Mouse (Mus musculus): Measurements from ENCODE around the gene Efna2. TPM values are rescaled to one million over a fixed set of nuclear protein-coding genes. Genes with fewer than 3 reads are reported as not detected.

Efna2 gene
- total and polyA plus RNA-seq, 2 experiments from 2014 or later: 51.1 to 52.1 TPM

DNA sequence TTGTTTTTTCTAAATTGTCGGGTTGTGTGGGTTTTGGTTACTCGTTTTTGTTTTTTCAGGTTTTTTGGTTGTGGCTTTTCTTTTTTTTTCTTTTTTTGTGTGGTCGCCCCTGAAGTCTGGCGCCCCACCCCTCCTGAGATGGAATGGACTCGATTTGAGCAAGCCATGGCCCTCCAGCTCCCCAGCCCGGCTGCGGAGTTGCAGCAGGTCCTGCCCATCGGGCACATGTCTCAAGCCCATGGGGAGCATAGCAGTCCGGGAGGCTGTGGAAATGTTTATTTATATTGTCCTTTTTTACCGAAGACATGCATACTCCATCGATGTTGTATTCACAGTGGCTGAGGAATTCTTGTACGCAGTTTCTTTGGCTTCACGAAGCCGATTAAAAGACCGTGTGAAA lies 8.0 kb upstream of the Efna2 start:
- H3K9me3 ChIP-seq (ENCODE audit: low read length): no peaks in the 10 kb centered on the region
- no peak for ATAC-seq (ENCODE audit: low FRiP score)
- H3K36me3 ChIP-seq (ENCODE audit: insufficient read depth, low read length): peaks cover 18% of the 10 kb centered on the region
- H3K4me1 ChIP-seq (ENCODE audit: insufficient read depth, low read length): peaks cover 7% of the 10 kb centered on the region; the same call in 1 of the 2 replicates
- no peak for TF ChIP-seq CTCF (IDR thresholded peaks at IDR 0.05)
- no peak overlapping the region for H3K27ac ChIP-seq (ENCODE audit: low read depth, low read length)
- 88% methylated on average over 15 of the region's 15 CpGs for WGBS
- no peak overlapping the region for H3K4me3 ChIP-seq (ENCODE audit: low read depth, low read length)
- no peak for DNase-seq (ENCODE audit: low spot score)
- no peaks in the 10 kb centered on the region for H3K27me3 ChIP-seq (ENCODE audit: insufficient read depth, low read length)
- no peak overlapping the region for H3K9ac ChIP-seq (replicated peaks; ENCODE audit: low read length, poor library complexity, severe bottlenecking)
- H3K4me2 ChIP-seq (ENCODE audit: low read depth, low read length, poor library complexity, severe bottlenecking): no peak overlapping the region

GRCm38 (mm10) chr10:80171760-80172526 lies 7.3 kb upstream of the Efna2 start:
- Histone ChIP-seq H3K27me3 (ENCODE audit: insufficient read depth, low read length) (no peaks in the 10 kb centered on the region), H3K4me2 (ENCODE audit: low read depth, low read length, poor library complexity, severe bottlenecking) (peak overlapping the region; percentile 60), H3K4me1 (ENCODE audit: insufficient read depth, low read length) (peaks cover 7% of the 10 kb centered on the region; the same call in 1 of the 2 replicates), H3K9me3 (ENCODE audit: low read length) (no peaks in the 10 kb centered on the region), H3K27ac (ENCODE audit: low read depth, low read length) (peak overlapping the region; percentile 83), H3K36me3 (ENCODE audit: insufficient read depth, low read length) (peaks cover 18% of the 10 kb centered on the region), H3K9ac (replicated peaks; ENCODE audit: low read length, poor library complexity, severe bottlenecking) (peak overlapping the region; percentile 56), H3K4me3 (ENCODE audit: low read depth, low read length) (no peak overlapping the region)
- ATAC-seq (ENCODE audit: low FRiP score) (no peak), DNase-seq (ENCODE audit: low spot score) (no peak)
- WGBS: 75% methylated on average over 45 of the region's 45 CpGs
- TF ChIP-seq CTCF (IDR thresholded peaks at IDR 0.05): no peak

DNA sequence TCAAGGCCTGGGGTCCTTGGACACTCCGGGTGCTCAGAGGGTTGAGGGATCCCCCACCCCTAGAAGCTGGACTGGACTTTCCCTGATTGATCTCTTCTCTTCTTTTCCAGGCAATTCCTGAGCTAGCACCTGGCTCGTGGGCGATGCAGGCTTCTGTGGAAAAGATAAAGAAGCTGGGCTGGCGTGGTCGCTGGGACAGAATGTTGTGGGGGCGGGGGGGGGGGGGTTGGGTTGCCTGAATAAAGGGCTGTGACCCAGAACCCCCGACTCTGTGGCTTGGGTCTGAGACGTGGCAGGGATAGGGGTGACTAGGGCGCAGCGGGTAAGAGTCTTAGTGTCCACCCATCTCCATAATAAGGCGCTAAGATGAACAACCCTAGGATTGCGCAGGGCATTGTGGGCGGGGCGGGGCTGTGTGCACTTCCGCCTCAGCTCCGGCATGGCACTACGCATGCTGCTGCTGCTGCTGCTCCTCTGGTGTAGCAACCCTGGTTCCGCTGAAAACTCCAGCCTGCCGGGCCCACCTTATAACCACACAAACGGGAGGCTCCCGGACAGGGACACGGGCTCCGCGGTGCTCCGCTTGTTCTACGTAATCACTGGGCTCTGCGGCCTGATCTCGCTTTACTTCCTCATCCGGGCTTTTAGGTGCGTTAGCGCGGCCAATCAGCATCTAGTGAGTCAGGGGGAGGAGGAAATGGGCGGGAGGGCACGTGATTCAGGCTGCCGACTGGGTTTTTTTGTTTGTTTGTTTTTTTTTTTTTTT lies 6.6 kb upstream of the Efna2 start, which contains the start of gene 1600002K03Rik:
TSS of gene 1600002K03Rik (plus strand) at position 418 of the 766 bp plus-strand sequence.
- Histone ChIP-seq H3K9me3 (ENCODE audit: low read length) (no peaks in the 10 kb centered on the region), H3K9ac (replicated peaks; ENCODE audit: low read length, poor library complexity, severe bottlenecking) (peak within 1 kb of the TSS; percentile 56), H3K4me3 (ENCODE audit: low read depth, low read length) (peak within 1 kb of the TSS; percentile 41), H3K27ac (ENCODE audit: low read depth, low read length) (peak within 1 kb of the TSS; percentile 83), H3K36me3 (ENCODE audit: insufficient read depth, low read length) (peaks cover 18% of the 10 kb centered on the region), H3K27me3 (ENCODE audit: insufficient read depth, low read length) (no peaks in the 10 kb centered on the region), H3K4me2 (ENCODE audit: low read depth, low read length, poor library complexity, severe bottlenecking) (peak within 1 kb of the TSS; percentile 60), H3K4me1 (ENCODE audit: insufficient read depth, low read length) (peaks cover 7% of the 10 kb centered on the region; the same call in 1 of the 2 replicates)
- ATAC-seq (ENCODE audit: low FRiP score) (peak; percentile 68; the same call in 1 of the 2 replicates), DNase-seq (ENCODE audit: low spot score) (peak; percentile 95)
- TF ChIP-seq CTCF (IDR thresholded peaks at IDR 0.05): no peak
- 10% methylated on average over 35 of the region's 35 CpGs for WGBS

- no peak for DNase-seq (ENCODE audit: low spot score)
- H3K4me3 ChIP-seq (ENCODE audit: low read depth, low read length): peak overlapping the region; percentile 41
- H3K36me3 ChIP-seq (ENCODE audit: insufficient read depth, low read length): peaks cover 18% of the 10 kb centered on the region
- H3K4me2 ChIP-seq (ENCODE audit: low read depth, low read length, poor library complexity, severe bottlenecking): peak overlapping the region; percentile 60
- H3K9me3 ChIP-seq (ENCODE audit: low read length): no peaks in the 10 kb centered on the region
- WGBS: 15% methylated on average over 11 of the region's 11 CpGs
- no peak for TF ChIP-seq CTCF (IDR thresholded peaks at IDR 0.05)
- no peak overlapping the region for H3K9ac ChIP-seq (replicated peaks; ENCODE audit: low read length, poor library complexity, severe bottlenecking)
- H3K27ac ChIP-seq (ENCODE audit: low read depth, low read length): 0 out of 2 replicates have a peak overlapping the region, but pooled peaks have one; percentile 51
- peaks cover 7% of the 10 kb centered on the region; the same call in 1 of the 2 replicates for H3K4me1 ChIP-seq (ENCODE audit: insufficient read depth, low read length)
- no peaks in the 10 kb centered on the region for H3K27me3 ChIP-seq (ENCODE audit: insufficient read depth, low read length)
- no peak for ATAC-seq (ENCODE audit: low FRiP score)
These were observed 5.9 kb upstream of the Efna2 start for GRCm38 (mm10) chr10:80173358-80173757.

DNA sequence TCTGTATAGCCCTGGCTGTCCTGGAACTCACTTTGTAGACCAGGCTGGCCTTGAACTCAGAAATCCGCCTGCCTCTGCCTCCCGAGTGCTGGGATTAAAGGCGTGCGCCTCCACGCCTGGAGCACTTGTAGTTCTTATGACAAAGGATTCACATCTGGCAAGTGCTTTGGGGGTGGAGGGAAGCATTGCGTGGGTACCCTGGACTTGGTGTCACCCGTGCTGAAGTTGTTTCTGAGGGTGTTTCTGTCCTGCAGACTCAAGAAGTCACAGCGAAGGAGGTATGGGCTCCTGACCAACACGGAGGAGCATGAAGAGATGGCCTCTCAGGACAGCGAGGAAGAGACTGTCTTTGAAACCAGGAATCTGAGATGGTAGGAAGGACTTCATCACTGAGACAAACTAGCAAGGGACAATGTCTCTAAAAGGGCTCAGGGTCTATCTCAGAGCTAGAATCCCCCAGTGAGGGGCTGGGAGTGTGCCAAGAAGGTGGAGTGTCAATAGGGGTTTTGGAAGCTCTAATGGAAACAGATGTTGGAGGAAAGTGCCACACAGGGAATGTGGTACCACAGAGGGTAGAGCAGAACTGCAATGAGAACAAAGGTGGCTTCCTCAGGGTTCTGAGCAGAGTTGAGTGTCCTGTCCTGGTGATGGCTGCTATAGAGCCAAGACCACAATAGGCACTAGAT lies 5.2 kb upstream of the Efna2 start:
- DNase-seq (ENCODE audit: low spot score) (no peak), ATAC-seq (ENCODE audit: low FRiP score) (no peak)
- H3K27me3 ChIP-seq (ENCODE audit: insufficient read depth, low read length): no peaks in the 10 kb centered on the region
- TF ChIP-seq CTCF (IDR thresholded peaks at IDR 0.05): no peak
- 80% methylated on average over 10 of the region's 10 CpGs for WGBS
- no peaks in the 10 kb centered on the region for H3K9me3 ChIP-seq (ENCODE audit: low read length)
- 0 out of 2 replicates have a peak, but pooled peaks cover 3% of the 10 kb centered on the region for H3K4me1 ChIP-seq (ENCODE audit: insufficient read depth, low read length)
- H3K36me3 ChIP-seq (ENCODE audit: insufficient read depth, low read length): peaks cover 18% of the 10 kb centered on the region
- H3K4me2 ChIP-seq (ENCODE audit: low read depth, low read length, poor library complexity, severe bottlenecking): no peak overlapping the region
- no peak overlapping the region for H3K9ac ChIP-seq (replicated peaks; ENCODE audit: low read length, poor library complexity, severe bottlenecking)
- H3K4me3 ChIP-seq (ENCODE audit: low read depth, low read length): no peak overlapping the region
- no peak overlapping the region for H3K27ac ChIP-seq (ENCODE audit: low read depth, low read length)
